12 mouse cellular contexts compared by ENCODE assay signal in the genomic region with DNA sequence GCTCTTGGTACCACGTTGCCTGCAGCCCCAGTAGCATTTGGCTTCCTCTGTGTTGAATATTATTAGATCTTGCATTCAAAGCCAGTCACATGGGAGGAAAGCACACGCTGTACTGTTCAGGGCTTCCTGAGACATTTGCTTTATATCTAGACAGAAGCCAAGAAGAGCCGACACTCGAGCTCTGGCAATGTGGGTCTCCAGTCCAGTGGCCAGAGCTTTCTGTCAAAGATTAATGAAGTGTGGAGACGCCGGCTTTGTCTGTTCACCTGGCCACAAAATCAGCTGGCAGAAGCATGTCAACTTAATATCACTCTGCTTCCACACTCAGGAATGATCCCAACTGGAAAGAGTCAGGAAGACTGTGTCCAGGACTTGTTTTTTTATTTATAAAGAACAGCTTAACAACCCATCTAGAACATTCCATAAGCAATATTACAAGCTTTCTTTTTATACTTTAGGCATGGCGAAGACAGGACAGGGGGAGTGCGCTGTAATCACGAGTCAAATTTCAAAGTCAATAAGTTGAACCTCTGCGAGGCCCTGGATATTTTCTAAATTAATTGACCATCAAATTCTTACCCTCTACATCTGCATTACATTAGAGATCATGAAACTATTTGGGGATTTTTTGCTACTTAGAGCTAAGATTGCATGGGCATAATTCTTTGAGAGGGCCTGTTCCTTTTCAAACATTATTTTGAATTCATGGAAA.
DNase-seq lines count a peak whose midpoint lies in the region; ATAC-seq and TF ChIP-seq lines count a peak whose summit lies in the region.
"Had no signal": no experiment of that assay in that cellular context is flagged by ENCODE, and none has a peak within 500 bp of the region (broad histone marks: within the 10 kb centered on the region; RNA-seq: fewer than 3 reads in every experiment).

No protein-coding gene starts in this region.

- 80% methylated on average over 10 of the region's 10 CpGs for WGBS in heart, embryonic 12.5 days
- WGBS in embryonic facial prominence, embryonic 12.5 days = 29% methylated on average over 10 of the region's 10 CpGs
- 63% methylated on average over 10 of the region's 10 CpGs for WGBS in lung, postnatal 0 days

- H3K9ac ChIP-seq in heart, embryonic 12.5 days = no peak overlapping the region
- no peak overlapping the region for H3K9ac ChIP-seq in embryonic facial prominence, embryonic 12.5 days
- no peak overlapping the region for H3K9ac ChIP-seq in lung, postnatal 0 days (replicated peaks; ENCODE audit: low read depth)
- H3K9ac ChIP-seq: neural tube, embryonic 15.5 days; stomach, embryonic 15.5 days had no signal

- no peak for TF ChIP-seq CTCF in lung, postnatal 0 days (IDR thresholded peaks at IDR 0.05)

- TF ChIP-seq EP300 in lung, postnatal 0 days (IDR thresholded peaks at IDR 0.05) = peak; percentile 61

- no peaks in the 10 kb centered on the region for H3K36me3 ChIP-seq in heart, embryonic 12.5 days
- no peaks in the 10 kb centered on the region for H3K36me3 ChIP-seq in embryonic facial prominence, embryonic 12.5 days
- no peaks in the 10 kb centered on the region for H3K36me3 ChIP-seq in lung, postnatal 0 days (ENCODE audit: insufficient read depth, low read length)
- H3K36me3 ChIP-seq: neural tube, embryonic 15.5 days; stomach, embryonic 15.5 days had no signal

- 0 out of 2 replicates have a peak, but pooled peaks cover 2% of the 10 kb centered on the region for H3K4me1 ChIP-seq in heart, embryonic 12.5 days (replicated peaks)
- peaks cover 8% of the 10 kb centered on the region; the same call in 1 of the 2 replicates for H3K4me1 ChIP-seq in embryonic facial prominence, embryonic 12.5 days
- no peaks in the 10 kb centered on the region; the same call in 1 of the 2 replicates for H3K4me1 ChIP-seq in lung, postnatal 0 days (ENCODE audit: insufficient read depth, low read depth, low read length)
- H3K4me1 ChIP-seq: neural tube, embryonic 15.5 days; stomach, embryonic 15.5 days had no signal

- intact Hi-C loops in heart, postnatal 25 days (cut with DNase I) = no loop called here
- intact Hi-C loops in left cerebral cortex, postnatal 14 days (cut with DNase I) = no loop called here

- no peak overlapping the region for H3K4me2 ChIP-seq in heart, embryonic 12.5 days
- H3K4me2 ChIP-seq in embryonic facial prominence, embryonic 12.5 days (replicated peaks) = no peak overlapping the region
- no peak overlapping the region for H3K4me2 ChIP-seq in lung, postnatal 0 days (replicated peaks; ENCODE audit: low read depth, low read length)
- H3K4me2 ChIP-seq: neural tube, embryonic 15.5 days; stomach, embryonic 15.5 days had no signal

- no peak for ATAC-seq in heart, embryonic 12.5 days (ENCODE audit: insufficient number of reproducible peaks, low FRiP score)
- no peak for ATAC-seq in embryonic facial prominence, embryonic 12.5 days (ENCODE audit: insufficient number of reproducible peaks, insufficient read depth, low FRiP score, low TSS enrichment)
- ATAC-seq in lung, postnatal 0 days = peak; percentile 81
- ATAC-seq: forebrain, embryonic 16.5 days had no signal

- H3K9me3 ChIP-seq in heart, embryonic 12.5 days (replicated peaks) = no peaks in the 10 kb centered on the region
- no peaks in the 10 kb centered on the region for H3K9me3 ChIP-seq in embryonic facial prominence, embryonic 12.5 days
- no peaks in the 10 kb centered on the region for H3K9me3 ChIP-seq in lung, postnatal 0 days (ENCODE audit: low read length)
- H3K9me3 ChIP-seq: neural tube, embryonic 15.5 days; stomach, embryonic 15.5 days had no signal

- H3K27me3 ChIP-seq in heart, embryonic 12.5 days (replicated peaks) = no peaks in the 10 kb centered on the region
- no peaks in the 10 kb centered on the region for H3K27me3 ChIP-seq in embryonic facial prominence, embryonic 12.5 days
- no peaks in the 10 kb centered on the region for H3K27me3 ChIP-seq in lung, postnatal 0 days (replicated peaks; ENCODE audit: insufficient read depth, low read length)
- H3K27me3 ChIP-seq: neural tube, embryonic 15.5 days; stomach, embryonic 15.5 days had no signal

- H3K27ac ChIP-seq in heart, embryonic 12.5 days (ENCODE audit: poor library complexity, severe bottlenecking) = no peak overlapping the region
- H3K27ac ChIP-seq in embryonic facial prominence, embryonic 12.5 days = peak overlapping the region; percentile 64
- H3K27ac ChIP-seq in lung, postnatal 0 days (ENCODE audit: low read length) = no peak overlapping the region
- H3K27ac ChIP-seq: neural tube, embryonic 15.5 days; stomach, embryonic 15.5 days had no signal

- DNase-seq in heart, postnatal 25 days (ENCODE audit: low spot score) = peak; percentile 20
- DNase-seq in brain, adult 2 months (ENCODE audit: low read depth, low spot score) = peak; percentile 8
- DNase-seq in lung, postnatal 0 days (ENCODE audit: low spot score) = peak; percentile 69
- DNase-seq in left cerebral cortex, postnatal 14 days (ENCODE audit: low spot score in 2 of 2) = no peak
- no peak for DNase-seq in embryo, embryonic 10.5 days (ENCODE audit: low spot score)
- DNase-seq: adrenal gland, adult 2 months; cerebellum, adult 2 months had no signal

- H3K4me3 ChIP-seq in heart, embryonic 12.5 days = no peak overlapping the region
- no peak overlapping the region for H3K4me3 ChIP-seq in embryonic facial prominence, embryonic 12.5 days
- no peak overlapping the region for H3K4me3 ChIP-seq in lung, postnatal 0 days (ENCODE audit: low read depth, low read length)
- H3K4me3 ChIP-seq: neural tube, embryonic 15.5 days; stomach, embryonic 15.5 days had no signal

Comparison
In these comparisons a context has a peak if more than half of its experiments do, and no peak if none do; other contexts are left out.
1. DNase-seq: peak in heart, postnatal 25 days (single experiment), brain, adult 2 months (single experiment) and lung, postnatal 0 days (single experiment); none in left cerebral cortex, postnatal 14 days (0 of 2) and embryo, embryonic 10.5 days (single experiment).